Mouse (Mus musculus) megakaryocyte, embryonic 14.5 days (primary cell): ENCODE data around the gene Trp53inp2.

Experiments
- FLI1 ChIP-seq: IDR thresholded peaks from 2 replicates; pipeline ENCODE4 v1.6.1; 2012; ENCODE audit warnings: low read length, inconsistent platforms, mixed read lengths
- GATA1 ChIP-seq: IDR thresholded peaks from 3 replicates; pipeline ENCODE4 v1.6.1; 2012; ENCODE audit warnings: mixed read lengths, low read length, inconsistent platforms, borderline replicate concordance

DNA sequence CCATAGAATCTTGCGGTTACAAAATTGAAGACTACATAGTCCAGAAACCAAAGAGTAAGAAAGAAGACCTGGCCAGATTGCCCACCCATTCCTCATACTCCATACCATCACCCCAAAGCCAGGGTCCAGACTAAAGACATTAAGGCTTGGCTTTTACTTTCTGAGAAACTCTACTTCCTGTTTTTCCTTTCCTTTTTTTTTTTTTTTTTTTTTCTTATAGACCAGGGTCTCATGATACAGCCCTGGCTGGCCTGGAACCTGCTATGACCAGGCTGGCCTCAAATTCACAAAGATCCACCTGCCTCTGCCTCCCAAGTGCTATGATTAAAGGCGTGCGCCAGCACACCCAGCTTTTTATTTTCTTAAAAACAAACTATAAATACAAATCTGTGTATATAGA is 44.6 kb upstream of the Trp53inp2 start:
- TF ChIP-seq GATA1 (no peak), FLI1 (no peak)
